Mouse (Mus musculus) thymus, postnatal 10 days (tissue): Measurements from ENCODE around the gene Crtap.

Source experiments
- DNase-seq, 2 experiments: peaks; one replicate each; pipeline ENCODE4 v3.0.0; 2021; ENCODE audit warnings: low spot score in 2 of 2

Crtap gene

GRCm38 (mm10) chr9:114389905-114390748, at the start of gene Crtap:
Crtap (minus strand) TSS chr9:114390675.
- DNase-seq: peak; percentile 42 to 66

DNA sequence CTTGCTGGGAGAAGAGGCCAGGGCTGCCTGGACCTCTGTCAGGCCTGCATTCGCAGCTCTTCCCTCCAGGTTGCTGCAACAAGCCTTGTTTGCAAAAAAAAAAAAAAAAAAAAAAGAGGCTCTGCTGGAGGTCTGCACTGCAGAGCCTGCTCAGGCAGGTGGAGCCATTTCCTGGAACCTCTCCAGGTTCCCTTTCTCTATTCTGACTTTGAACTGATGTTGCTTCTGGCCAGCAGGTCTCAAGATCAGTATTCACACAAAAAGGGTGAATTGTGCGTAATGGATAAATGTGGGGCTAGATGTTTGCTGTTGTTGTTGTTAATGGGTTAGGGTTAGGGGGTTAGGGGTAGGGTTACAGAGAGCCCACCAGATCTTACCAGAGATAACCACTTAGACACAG, 45.2 kb upstream of the Crtap start:
- DNase-seq: peak; percentile 27 to 47

- peak in 1 of 2 experiments; percentile 21 for DNase-seq
Measured at GRCm38 (mm10) chr9:114428103-114428834, 37.8 kb upstream of the Crtap start.

- no peak for DNase-seq
Measured at GRCm38 (mm10) chr9:114427425-114427824, 37.0 kb upstream of the Crtap start.

- no peak for DNase-seq
Measured at GRCm38 (mm10) chr9:114426201-114426600, 35.7 kb upstream of the Crtap start.

DNA sequence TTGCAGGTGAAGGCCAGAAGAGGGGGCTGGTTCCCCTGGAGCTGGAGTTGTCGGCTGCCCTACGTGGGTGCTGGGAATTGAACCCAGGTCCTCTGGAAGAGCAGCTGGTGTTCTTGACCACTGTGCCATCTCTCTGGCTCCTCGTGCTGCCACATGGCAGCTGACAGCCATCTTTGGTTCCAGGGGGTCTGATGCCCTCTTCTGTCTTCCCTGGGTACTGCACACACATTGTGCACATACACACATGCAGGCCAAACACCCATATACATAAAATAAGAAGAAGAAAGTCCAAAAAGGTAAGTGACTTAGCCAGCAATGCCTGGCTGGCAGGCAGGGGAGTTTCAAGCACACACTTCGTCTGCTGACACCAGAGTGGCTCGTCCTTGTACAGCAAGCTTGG, 35.1 kb upstream of the Crtap start:
- no peak for DNase-seq

DNA sequence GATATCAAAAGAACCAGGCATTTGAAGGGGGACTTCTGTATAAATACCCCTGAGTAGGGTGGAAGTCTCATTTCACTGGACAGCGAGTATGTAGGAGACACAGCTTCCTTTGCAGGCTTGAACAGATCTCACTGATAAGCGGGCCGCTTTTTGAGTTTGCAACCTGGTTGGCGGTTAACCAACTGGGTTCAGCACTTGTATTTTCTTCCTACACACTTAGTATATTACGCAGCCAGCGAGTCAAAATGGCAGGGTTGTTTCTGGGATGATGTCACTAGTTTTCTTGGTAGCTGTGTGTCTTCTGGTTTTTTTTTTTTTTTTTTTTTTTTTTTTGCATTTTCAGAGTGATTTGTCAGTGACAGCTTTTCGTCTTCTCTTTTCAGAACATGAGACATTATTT, 31.3 kb upstream of the Crtap start:
- DNase-seq: no peak

DNA sequence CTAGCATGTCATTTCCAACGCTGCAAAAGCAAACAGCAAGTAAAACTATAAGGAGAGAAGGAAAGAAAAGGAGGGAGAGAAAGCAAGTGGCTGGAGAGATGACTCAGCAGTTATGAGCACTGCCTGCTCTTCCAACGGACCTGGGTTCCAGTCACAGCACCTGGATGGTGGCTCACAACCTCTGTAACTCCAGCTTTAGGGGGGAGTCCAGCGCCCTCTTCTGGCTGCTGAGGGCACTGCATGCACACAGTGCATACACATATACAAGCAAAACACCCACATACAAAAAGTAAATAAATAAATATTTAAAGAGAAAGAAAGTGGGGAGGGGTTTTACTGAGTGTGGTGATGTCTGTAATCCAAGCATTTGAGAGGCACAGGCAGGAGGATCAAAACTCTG, 30.6 kb upstream of the Crtap start:
- no peak for DNase-seq

DNA sequence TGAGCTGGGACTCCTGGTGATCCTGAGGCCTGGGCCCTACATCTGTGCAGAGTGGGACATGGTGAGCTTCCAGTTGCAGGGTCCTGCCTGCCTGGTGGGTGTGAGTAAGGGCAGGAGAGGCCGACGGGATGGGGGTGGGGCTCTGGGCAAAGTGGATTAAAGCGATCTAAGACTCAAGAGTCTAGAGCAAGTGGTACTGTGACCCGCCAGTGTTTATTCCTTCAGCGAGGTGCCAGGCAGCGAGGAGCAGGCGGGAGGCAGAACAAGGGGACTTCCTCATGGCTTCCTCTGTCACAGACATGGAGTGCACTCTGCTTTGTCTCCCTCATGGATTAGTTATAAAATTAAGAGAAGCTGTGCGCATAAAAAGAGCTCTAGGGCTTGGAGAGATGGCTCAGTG, 30.0 kb upstream of the Crtap start:
- DNase-seq: no peak

GRCm38 (mm10) chr9:114418187-114418586, 27.7 kb upstream of the Crtap start:
- DNase-seq: peak; percentile 72 to 84

DNA sequence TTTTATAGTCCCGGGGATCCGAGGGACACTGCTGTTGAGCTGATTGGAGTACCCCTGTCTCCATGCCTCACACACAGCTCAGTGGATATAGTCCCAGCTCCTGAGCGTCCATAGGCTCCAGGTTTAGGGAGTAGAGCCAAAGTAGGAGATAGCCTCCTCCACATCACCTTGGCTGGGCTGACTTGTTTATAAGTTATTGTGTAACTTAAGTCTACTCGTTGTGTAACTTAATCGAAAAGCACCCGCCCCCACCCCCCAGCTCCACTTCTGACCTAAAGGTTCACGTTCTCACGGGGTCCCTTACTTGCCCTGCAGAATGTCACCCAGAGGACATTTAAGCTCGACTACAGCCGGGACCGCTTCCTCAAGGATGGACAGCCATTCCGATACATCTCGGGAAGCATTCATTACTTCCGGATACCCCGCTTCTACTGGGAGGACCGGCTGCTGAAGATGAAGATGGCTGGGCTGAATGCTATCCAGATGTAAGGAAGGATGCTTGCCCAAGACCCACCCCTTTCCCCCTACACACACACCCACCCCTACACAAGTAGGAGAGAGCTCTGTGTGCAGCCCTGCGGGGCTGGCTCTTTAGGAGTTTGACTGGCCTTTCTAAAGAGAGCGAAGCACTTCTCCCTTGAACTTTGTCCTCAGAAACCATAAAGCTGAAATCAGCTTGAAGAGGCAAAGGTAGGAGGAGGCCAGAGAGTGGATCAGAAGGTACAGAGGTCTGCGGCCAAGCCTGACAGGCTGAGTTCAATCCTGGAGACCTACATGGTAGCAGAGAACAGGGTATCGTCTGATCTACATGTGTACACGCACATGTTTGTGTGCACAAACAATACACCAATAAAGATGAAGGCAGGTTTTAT, 26.4 kb upstream of the Crtap start:
- no peak for DNase-seq

GRCm38 (mm10) chr9:114415701-114416100, 25.2 kb upstream of the Crtap start:
- peak; percentile 63 to 85 for DNase-seq

GRCm38 (mm10) chr9:114413866-114414265, 23.4 kb upstream of the Crtap start:
- DNase-seq: no peak

- no peak for DNase-seq
Measured at GRCm38 (mm10) chr9:114412406-114412805, 21.9 kb upstream of the Crtap start.

GRCm38 (mm10) chr9:114411295-114411694, 20.8 kb upstream of the Crtap start:
- no peak for DNase-seq

DNA sequence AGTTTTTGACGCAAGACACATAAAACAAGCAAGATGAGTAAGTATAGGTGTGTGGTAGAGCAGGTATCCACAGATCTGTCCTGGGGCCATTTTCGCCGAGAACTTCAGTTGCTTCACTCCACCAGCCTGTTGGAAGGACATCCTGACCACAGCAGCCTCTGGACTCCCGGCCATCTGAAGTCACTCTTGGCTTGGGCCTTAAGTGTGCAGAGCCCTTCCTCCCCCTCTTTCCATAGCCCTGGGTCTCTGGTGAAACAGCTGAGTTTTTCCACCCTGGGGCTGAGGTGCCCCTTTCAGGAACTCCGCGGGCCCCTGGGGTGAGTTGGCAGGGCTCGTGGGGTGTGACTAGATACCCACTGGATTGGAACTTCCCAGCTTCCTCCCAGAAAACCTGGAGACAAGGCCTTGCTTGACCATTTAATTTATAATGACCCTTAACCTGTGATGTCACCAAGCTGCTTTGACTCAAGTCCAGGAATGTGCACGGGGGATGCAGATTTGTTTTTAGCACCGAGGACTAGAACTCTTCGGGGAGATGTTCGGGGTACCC, 19.9 kb upstream of the Crtap start:
- DNase-seq: no peak

- no peak for DNase-seq
Measured at GRCm38 (mm10) chr9:114407676-114408075, 17.2 kb upstream of the Crtap start.

DNA sequence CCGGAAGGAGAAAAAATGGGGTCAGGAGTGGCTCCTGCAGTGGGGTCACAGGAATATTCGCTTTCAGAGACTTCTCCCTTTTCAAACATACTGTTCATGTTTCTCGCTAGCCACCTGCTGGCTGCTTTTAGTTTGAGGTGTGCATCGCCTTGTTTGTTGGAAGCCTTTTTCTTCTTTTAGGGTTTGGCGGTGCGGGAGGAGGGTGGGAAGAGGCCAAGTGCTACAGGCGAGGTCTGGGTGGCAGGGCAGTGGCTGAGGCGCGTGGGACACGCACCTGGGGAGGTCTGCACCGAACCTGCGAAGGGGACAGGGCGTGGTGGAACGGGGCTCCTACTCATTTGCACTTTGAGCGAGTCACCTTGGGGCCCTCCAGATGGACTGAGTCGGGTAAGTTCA, 11.2 kb upstream of the Crtap start:
- DNase-seq: peak; percentile 55 to 59

GRCm38 (mm10) chr9:114400949-114401684, 10.6 kb upstream of the Crtap start, which contains the start of the genes Glb1 and Tmppe:
Glb1 (plus strand) TSS chr9:114401076.
Tmppe (plus strand) TSS chr9:114401105.
- peak; percentile 77 to 83 for DNase-seq

GRCm38 (mm10) chr9:114400588-114400948, 10.1 kb upstream of the Crtap start:
- DNase-seq: no peak

- no peak for DNase-seq
Measured at GRCm38 (mm10) chr9:114399680-114400079, 9.2 kb upstream of the Crtap start.
